Mouse (Mus musculus): Measurements from ENCODE around the gene Fgb.

GRCm38 (mm10) chr3:83099139-83099538, 49.5 kb upstream of the Fgb start:
- TF ChIP-seq HCFC1 (IDR thresholded peaks at IDR 0.05; ENCODE audit: borderline replicate concordance, insufficient read depth, low read length), result no peak
- no peak for TF ChIP-seq MAFK (IDR thresholded peaks at IDR 0.05; ENCODE audit: insufficient read depth, low read depth, low read length)
- no peak for TF ChIP-seq ZC3H11A (IDR thresholded peaks at IDR 0.05; ENCODE audit: borderline replicate concordance, low read depth, low read length)
